Mouse (Mus musculus) erythroblast, embryonic 14.5 days (primary cell): ENCODE measurements around the gene Galnt12.

Source experiments
- GATA1 ChIP-seq: IDR thresholded peaks from 2 replicates; pipeline ENCODE4 v1.6.1; 2012; ENCODE audit warnings: low read length, inconsistent platforms, mixed read lengths
- TAL1 ChIP-seq: IDR thresholded peaks from 3 replicates; pipeline ENCODE4 v1.6.1; 2012; ENCODE audit warnings: low read length, inconsistent platforms, mixed read lengths

DNA sequence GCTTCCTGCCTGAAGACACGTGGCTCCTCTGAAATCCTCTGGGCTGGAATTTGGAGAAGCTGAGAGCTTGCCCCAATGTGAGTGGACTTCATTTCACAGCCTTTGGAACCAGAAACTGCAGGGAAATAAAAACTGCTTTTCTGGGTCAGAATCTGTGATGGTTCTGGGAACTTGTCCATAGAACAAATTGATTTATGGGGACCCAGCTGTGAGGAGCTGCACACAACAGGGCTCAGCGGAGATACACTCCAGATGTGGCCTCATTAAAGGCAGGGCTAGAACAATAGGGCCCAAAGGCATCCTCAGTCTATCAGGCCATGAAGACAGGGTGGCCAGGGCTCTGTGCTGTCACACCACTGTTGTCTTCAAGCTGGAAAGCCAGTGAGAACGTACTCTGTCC is 40.7 kb downstream of the Galnt12 start:
- TF ChIP-seq GATA1, result no peak
- no peak for TF ChIP-seq TAL1
